Mouse (Mus musculus) hindbrain, embryonic 14.5 days (tissue): ENCODE data around the gene Flot1. TPM values are rescaled to one million over a fixed set of nuclear protein-coding genes. Genes with fewer than 3 reads are reported as not detected.

Experiments used
- ATAC-seq: fragments of 200-750 bp; cut with Nextera tagmentation; 2 replicates; pipeline ENCODE4 v1.8.0; 2017; ENCODE audit warnings: moderate number of reproducible peaks, mild to moderate bottlenecking, moderate TSS enrichment, moderate library complexity; ENCODE audit not compliant: low FRiP score
- DNase-seq: peaks from one replicate; pipeline ENCODE4 v3.0.0-alpha.2; 2015; ENCODE audit warnings: low spot score
- H3K27ac ChIP-seq: fragments of 300-500 bp; sonication (generic); 2 replicates; pipeline ENCODE4 v1.5.1; 2014; ENCODE audit warnings: mild to moderate bottlenecking, moderate library complexity
- H3K27me3 ChIP-seq: fragments of 300-500 bp; sonication (generic); 2 replicates; pipeline ENCODE4 v1.6.1; 2014; ENCODE audit warnings: mild to moderate bottlenecking, low read length, mixed read lengths; ENCODE audit not compliant: control insufficient read depth, insufficient read depth
- H3K36me3 ChIP-seq: fragments of 300-500 bp; sonication (generic); replicated peaks from 2 replicates; pipeline ENCODE4 v1.6.1; 2014; ENCODE audit not compliant: control insufficient read depth, insufficient read depth
- H3K4me1 ChIP-seq: fragments of 300-500 bp; sonication (generic); replicated peaks from 2 replicates; pipeline ENCODE4 v1.6.1; 2014; ENCODE audit warnings: antibody characterized with exemption, low read length, mixed read lengths; ENCODE audit not compliant: control insufficient read depth, insufficient read depth
- H3K4me2 ChIP-seq: fragments of 300-500 bp; sonication (generic); replicated peaks from 2 replicates; pipeline ENCODE4 v1.6.1; 2014; ENCODE audit warnings: mild to moderate bottlenecking, moderate library complexity
- H3K4me3 ChIP-seq: fragments of 300-500 bp; sonication (generic); replicated peaks from 2 replicates; pipeline ENCODE4 v1.5.1; 2014; ENCODE audit warnings: mild to moderate bottlenecking, low read length
- H3K9ac ChIP-seq: fragments of 300-500 bp; sonication (generic); 2 replicates; pipeline ENCODE4 v1.6.1; 2014
- H3K9me3 ChIP-seq: fragments of 300-500 bp; sonication (generic); 2 replicates; pipeline ENCODE4 v1.6.1; 2016; ENCODE audit warnings: low read length; ENCODE audit not compliant: control insufficient read depth
- WGBS: fragments of 180-500 bp; shearing (Covaris S2); extraction: QIAGEN DNeasy Blood & Tissue Kit; methylation state at CpG from one replicate; pipeline ENCODE4 v1.1.7; 2014; 5-methylcytosine and 5-hydroxymethylcytosine counted together
- polyA plus RNA-seq: library from polyadenylated mRNA; unstranded; fragments of >200 nt; fragmentation: Nextera tagmentation; extraction: Ambion mirVana; gene quantifications from 2 replicates; pipeline ENCODE4 v1.2.1, GENCODE M21; 2014

The Flot1 gene
- polyA plus RNA-seq, 1 experiment from 2014 or later: 86.3 TPM

DNA sequence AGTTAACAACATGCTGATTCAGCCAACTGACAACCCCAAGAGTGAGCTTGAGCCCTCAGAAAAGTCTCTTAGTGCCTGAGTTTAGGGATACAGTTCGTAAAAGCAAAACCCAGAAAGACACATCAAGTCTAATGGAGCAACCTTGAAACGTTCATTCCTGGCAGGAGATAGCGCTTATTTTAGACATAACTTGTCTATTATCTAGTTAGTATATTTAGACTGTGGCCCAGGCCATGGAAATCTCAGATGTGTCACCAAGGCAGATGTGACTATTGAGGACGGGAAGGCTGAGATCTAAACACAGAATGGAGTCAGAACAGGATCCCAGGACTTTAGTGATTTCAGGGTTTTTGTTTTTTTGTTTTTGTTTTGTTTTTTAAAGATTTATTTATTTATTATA is 37.9 kb upstream of the Flot1 start:
- 91% methylated on average over 4 of the region's 4 CpGs for WGBS
- Histone ChIP-seq H3K4me2 (no peak overlapping the region), H3K4me1 (no peaks in the 10 kb centered on the region), H3K36me3 (no peaks in the 10 kb centered on the region), H3K27me3 (no peaks in the 10 kb centered on the region), H3K27ac (no peak overlapping the region), H3K9ac (no peak overlapping the region), H3K4me3 (no peak overlapping the region), H3K9me3 (no peaks in the 10 kb centered on the region)
- ATAC-seq (no peak), DNase-seq (no peak)

DNA sequence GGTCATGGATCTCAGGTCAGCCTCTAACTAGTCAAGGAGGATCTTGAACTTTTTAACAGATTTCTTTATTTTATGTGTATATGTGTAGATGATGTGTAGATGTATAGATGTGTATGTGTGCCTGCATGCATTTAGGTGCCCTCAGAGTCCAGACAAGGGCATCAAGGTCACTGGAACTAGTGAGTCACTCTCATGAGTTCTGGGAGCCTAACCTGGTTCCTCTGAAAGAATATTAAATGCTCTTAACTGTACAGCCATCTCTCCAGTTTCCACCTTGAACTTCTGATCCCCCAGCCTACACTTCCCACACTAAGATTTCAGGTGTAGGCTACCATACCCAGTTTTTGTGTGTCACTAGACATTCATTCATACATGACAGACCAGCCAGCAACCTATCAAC is 35.5 kb upstream of the Flot1 start:
- H3K9ac ChIP-seq: no peak overlapping the region
- ATAC-seq (no peak), DNase-seq (no peak)
- no peaks in the 10 kb centered on the region for H3K27me3 ChIP-seq
- H3K4me3 ChIP-seq: no peak overlapping the region
- H3K36me3 ChIP-seq: no peaks in the 10 kb centered on the region
- no peak overlapping the region for H3K4me2 ChIP-seq
- H3K27ac ChIP-seq: no peak overlapping the region
- no peaks in the 10 kb centered on the region for H3K4me1 ChIP-seq
- no peaks in the 10 kb centered on the region for H3K9me3 ChIP-seq

DNA sequence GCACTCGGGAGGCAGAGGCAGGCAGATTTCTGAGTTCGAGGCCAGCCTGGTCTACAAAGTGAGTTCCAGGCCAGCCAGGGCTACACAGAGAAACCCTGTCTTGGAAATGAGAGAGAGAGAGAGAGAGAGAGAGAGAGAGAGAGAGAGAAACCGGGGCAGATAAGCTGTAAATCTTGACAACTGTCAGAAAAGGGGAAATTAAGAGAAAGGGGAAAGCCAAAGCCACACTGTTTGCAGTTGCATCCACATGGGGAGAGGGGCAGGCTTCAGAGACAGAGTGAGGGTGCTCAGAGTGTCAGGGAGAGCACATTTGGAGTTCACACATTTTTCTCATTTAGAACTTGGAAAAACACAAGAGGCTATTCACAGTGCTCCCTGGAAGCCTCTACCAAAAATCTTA is 35.0 kb upstream of the Flot1 start:
- no peaks in the 10 kb centered on the region for H3K4me1 ChIP-seq
- no peaks in the 10 kb centered on the region for H3K27me3 ChIP-seq
- H3K9me3 ChIP-seq: no peaks in the 10 kb centered on the region
- ATAC-seq: no peak
- 91% methylated on average over 3 of the region's 3 CpGs for WGBS
- H3K4me3 ChIP-seq: no peak overlapping the region
- DNase-seq: no peak
- no peak overlapping the region for H3K9ac ChIP-seq
- H3K27ac ChIP-seq: no peak overlapping the region
- H3K36me3 ChIP-seq: no peaks in the 10 kb centered on the region
- no peak overlapping the region for H3K4me2 ChIP-seq

DNA sequence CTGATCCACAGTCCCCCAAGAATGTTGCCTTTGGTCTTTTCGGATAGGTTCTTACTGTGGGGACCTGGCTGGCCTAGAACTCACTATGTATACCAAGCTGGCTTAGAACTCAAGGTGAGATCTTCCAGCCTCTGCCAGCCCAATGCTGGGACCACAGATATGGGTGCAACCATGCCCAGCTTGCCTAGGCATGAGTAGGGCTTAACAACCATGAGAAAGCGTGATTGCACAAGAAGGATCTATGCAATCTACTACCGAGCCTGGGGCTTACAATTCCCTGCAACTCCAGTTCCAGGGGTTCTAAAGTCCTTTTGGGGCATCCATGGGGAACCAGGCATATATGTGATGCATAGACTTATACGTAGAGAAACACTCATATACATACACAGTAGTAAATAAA is 32.1 kb upstream of the Flot1 start:
- 88% methylated on average over 4 of the region's 4 CpGs for WGBS
- ATAC-seq: no peak
- H3K4me3 ChIP-seq: no peak overlapping the region
- no peak for DNase-seq
- no peaks in the 10 kb centered on the region for H3K4me1 ChIP-seq
- no peak overlapping the region for H3K4me2 ChIP-seq
- no peaks in the 10 kb centered on the region for H3K9me3 ChIP-seq
- no peaks in the 10 kb centered on the region for H3K27me3 ChIP-seq
- no peaks in the 10 kb centered on the region for H3K36me3 ChIP-seq
- H3K9ac ChIP-seq: no peak overlapping the region
- no peak overlapping the region for H3K27ac ChIP-seq

DNA sequence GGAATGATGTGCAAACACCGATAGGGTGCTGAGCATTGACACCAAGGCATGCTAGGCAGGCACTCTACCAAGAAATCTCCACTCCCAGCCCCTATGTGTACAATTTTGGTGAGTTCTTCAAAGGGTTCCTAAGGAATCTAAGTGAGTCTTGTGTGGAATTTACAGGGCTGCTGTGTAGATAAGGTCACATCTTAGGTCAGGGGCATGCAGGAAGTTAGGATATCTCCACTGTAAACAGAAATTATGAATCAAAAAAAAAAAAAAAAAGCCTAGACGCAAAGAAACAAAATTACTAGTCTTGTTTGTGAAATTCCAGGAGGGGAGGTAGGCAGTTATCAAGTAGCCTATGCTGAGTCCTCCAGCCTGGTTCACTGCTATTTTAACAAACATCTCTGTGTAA is 30.2 kb upstream of the Flot1 start:
- Histone ChIP-seq H3K4me2 (no peak overlapping the region), H3K9me3 (no peaks in the 10 kb centered on the region), H3K4me1 (no peaks in the 10 kb centered on the region), H3K4me3 (no peak overlapping the region), H3K36me3 (no peaks in the 10 kb centered on the region), H3K27me3 (no peaks in the 10 kb centered on the region), H3K27ac (no peak overlapping the region), H3K9ac (no peak overlapping the region)
- ATAC-seq (no peak), DNase-seq (no peak)
- WGBS: 85% methylated on average over 2 of the region's 2 CpGs

DNA sequence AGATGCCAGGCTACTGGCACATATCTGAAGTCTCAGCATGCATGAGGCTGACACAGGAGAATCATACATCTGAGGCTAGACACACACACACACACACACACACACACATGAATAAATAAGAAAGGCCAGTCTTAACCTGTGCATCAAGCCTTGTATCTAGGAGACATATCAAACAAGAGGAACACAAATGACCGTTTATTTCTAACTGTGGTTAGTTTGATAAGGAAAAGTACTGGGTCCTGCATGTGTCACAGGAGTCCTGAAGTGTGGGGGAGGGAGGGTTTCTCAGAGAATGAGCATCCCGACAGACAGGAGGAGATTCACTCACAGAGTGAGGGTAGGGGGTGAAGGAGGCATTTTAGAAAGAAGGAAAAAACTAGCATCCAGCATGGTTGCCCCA is 27.9 kb upstream of the Flot1 start:
- ATAC-seq: no peak
- WGBS: 53% methylated on average over 2 of the region's 2 CpGs
- H3K9me3 ChIP-seq: peaks cover 4% of the 10 kb centered on the region; the same call in 1 of the 2 replicates

DNA sequence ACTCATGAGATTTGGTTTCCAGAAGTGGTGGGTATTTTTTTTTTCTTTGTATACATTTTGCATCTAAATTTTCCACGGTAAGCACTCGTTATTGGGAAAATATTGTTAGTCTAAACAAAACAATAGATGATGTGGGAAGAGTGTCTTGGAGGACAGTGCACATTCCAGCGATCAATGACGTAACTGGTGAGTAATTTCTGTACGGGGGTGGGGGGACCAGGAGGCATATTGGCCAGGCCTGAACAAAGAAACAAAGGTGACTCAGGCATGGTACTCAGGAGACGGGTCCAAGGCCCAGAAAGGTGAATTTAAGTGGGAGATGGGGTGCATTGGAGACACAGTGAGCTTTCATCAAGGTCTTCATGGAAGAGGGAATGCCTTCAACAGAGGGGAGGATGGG is 27.4 kb upstream of the Flot1 start:
- H3K36me3 ChIP-seq: no peaks in the 10 kb centered on the region
- H3K9ac ChIP-seq: no peak overlapping the region
- peaks cover 4% of the 10 kb centered on the region; the same call in 1 of the 2 replicates for H3K9me3 ChIP-seq
- ATAC-seq (no peak), DNase-seq (no peak)
- H3K4me3 ChIP-seq: no peak overlapping the region
- no peaks in the 10 kb centered on the region for H3K27me3 ChIP-seq
- no peak overlapping the region for H3K27ac ChIP-seq
- H3K4me2 ChIP-seq: no peak overlapping the region
- H3K4me1 ChIP-seq: no peaks in the 10 kb centered on the region
- 80% methylated on average over 6 of the region's 6 CpGs for WGBS

More for the DNA sequence above, 27.9 kb upstream of the Flot1 start:
- no peak overlapping the region for H3K27ac ChIP-seq
- no peaks in the 10 kb centered on the region for H3K27me3 ChIP-seq
- no peaks in the 10 kb centered on the region for H3K4me1 ChIP-seq
- H3K4me2 ChIP-seq: no peak overlapping the region
- no peak overlapping the region for H3K9ac ChIP-seq
- no peak for DNase-seq
- H3K4me3 ChIP-seq: no peak overlapping the region
- no peaks in the 10 kb centered on the region for H3K36me3 ChIP-seq

DNA sequence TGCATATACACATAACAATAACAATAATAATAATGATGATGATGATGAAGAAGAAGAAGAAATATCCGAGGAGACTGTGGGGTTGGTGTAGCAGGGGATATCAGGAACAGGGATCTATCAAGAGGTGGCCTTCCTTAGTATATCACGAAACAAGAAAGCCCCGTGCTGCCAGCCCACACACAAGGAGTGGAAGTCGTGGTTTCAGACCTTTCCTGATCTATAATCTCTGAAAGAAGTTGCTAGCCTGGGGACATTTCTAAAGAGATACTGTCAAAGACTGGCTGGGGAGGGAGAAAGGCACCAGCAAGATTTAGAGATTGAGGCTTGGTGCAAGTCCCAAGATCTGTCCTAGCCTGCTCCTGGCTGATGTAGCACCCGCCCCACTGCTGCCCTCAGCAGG is 26.2 kb upstream of the Flot1 start:
- no peak for DNase-seq
- H3K36me3 ChIP-seq: no peaks in the 10 kb centered on the region
- H3K27ac ChIP-seq: no peak overlapping the region
- no peak overlapping the region for H3K9ac ChIP-seq
- H3K4me2 ChIP-seq: no peak overlapping the region
- H3K27me3 ChIP-seq: no peaks in the 10 kb centered on the region
- WGBS: 78% methylated on average over 5 of the region's 5 CpGs
- no peaks in the 10 kb centered on the region for H3K4me1 ChIP-seq
- no peak overlapping the region for H3K4me3 ChIP-seq
- peaks cover 4% of the 10 kb centered on the region; the same call in 1 of the 2 replicates for H3K9me3 ChIP-seq
- ATAC-seq: no peak

DNA sequence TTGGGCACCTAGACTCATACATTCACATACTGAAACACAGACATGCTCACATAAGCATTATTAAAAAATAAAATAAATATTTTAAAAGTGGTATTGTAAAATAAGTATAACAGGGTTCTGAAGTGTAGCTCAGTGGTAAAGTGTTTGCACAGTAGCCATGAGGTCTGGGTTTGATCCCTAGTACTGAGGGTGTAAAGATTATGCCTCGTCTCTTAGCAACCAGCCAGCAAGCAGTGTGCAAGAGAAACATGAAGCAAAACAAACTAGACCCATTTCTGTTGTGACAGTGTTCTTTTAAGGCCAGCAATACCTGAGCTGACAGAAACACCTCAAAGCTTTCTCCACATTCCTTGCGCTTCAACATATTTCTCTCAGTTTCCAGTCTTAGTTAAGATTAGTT is 22.1 kb upstream of the Flot1 start:
- Histone ChIP-seq H3K4me1 (no peaks in the 10 kb centered on the region), H3K27me3 (no peaks in the 10 kb centered on the region), H3K4me3 (no peak overlapping the region), H3K9ac (no peak overlapping the region), H3K27ac (no peak overlapping the region), H3K4me2 (no peak overlapping the region), H3K9me3 (peaks cover 4% of the 10 kb centered on the region; the same call in 1 of the 2 replicates), H3K36me3 (no peaks in the 10 kb centered on the region)
- DNase-seq: no peak
- WGBS: 85% methylated on average over 2 of the region's 2 CpGs
- no peak for ATAC-seq

DNA sequence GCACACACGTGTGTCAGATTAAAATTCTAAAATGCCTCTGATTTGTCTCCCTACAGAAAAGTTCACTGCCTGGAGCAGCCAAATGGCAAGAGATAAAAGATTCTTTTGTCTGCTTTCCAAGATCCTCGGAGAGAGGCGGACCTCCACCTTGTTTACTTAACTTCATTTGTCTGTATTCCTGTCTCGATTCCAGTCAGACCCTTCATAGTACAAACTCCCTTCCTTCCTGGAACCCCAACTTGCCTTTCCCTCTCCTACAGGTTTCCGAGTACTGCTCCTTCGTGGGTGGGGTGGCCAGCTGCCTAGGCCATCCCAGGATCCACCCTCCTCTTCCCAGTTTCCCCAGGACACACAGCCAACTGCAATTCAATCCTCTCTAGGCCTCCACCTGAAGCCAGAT is 20.0 kb upstream of the Flot1 start:
- ATAC-seq (no peak), DNase-seq (no peak)
- no peak overlapping the region for H3K4me2 ChIP-seq
- H3K4me3 ChIP-seq: no peak overlapping the region
- 51% methylated on average over 6 of the region's 6 CpGs for WGBS
- no peak overlapping the region for H3K9ac ChIP-seq
- H3K36me3 ChIP-seq: no peaks in the 10 kb centered on the region
- peaks cover 4% of the 10 kb centered on the region; the same call in 1 of the 2 replicates for H3K9me3 ChIP-seq
- no peak overlapping the region for H3K27ac ChIP-seq
- H3K4me1 ChIP-seq: no peaks in the 10 kb centered on the region
- no peaks in the 10 kb centered on the region for H3K27me3 ChIP-seq
